Mouse (Mus musculus) limb, embryonic 14.5 days (tissue): ENCODE measurements around the gene Ptprn2. TPM values are rescaled to one million over a fixed set of nuclear protein-coding genes. Genes with fewer than 3 reads are reported as not detected.

Experiments used
- ATAC-seq: fragments of 200-750 bp; cut with Nextera tagmentation; 2 replicates; pipeline ENCODE4 v1.8.0; 2017; ENCODE audit warnings: low read depth, moderate number of reproducible peaks, moderate TSS enrichment; ENCODE audit not compliant: low FRiP score
- DNase-seq: peaks from one replicate; pipeline ENCODE4 v3.0.0-alpha.2; 2015; ENCODE audit warnings: low spot score
- H3K27ac ChIP-seq: fragments of 300-500 bp; sonication (generic); replicated peaks from 2 replicates; pipeline ENCODE4 v1.5.1; 2014; ENCODE audit warnings: low read depth, mild to moderate bottlenecking, low read length, moderate library complexity, mixed read lengths
- H3K27me3 ChIP-seq: fragments of 300-500 bp; sonication (generic); 2 replicates; pipeline ENCODE4 v1.6.1; 2014; ENCODE audit warnings: low read length, mixed read lengths; ENCODE audit not compliant: control insufficient read depth, insufficient read depth
- H3K36me3 ChIP-seq: fragments of 300-500 bp; sonication (generic); 2 replicates; pipeline ENCODE4 v1.6.1; 2014; ENCODE audit warnings: mild to moderate bottlenecking, low read length, moderate library complexity, mixed read lengths; ENCODE audit not compliant: control insufficient read depth, insufficient read depth
- H3K4me1 ChIP-seq: fragments of 300-500 bp; sonication (generic); 2 replicates; pipeline ENCODE4 v1.6.1; 2014; ENCODE audit warnings: antibody characterized with exemption, low read length, mixed read lengths; ENCODE audit not compliant: control insufficient read depth, insufficient read depth
- H3K4me2 ChIP-seq: fragments of 300-500 bp; sonication (generic); replicated peaks from 2 replicates; pipeline ENCODE4 v1.6.1; 2014; ENCODE audit warnings: low read depth, mild to moderate bottlenecking, low read length, moderate library complexity; ENCODE audit not compliant: severe bottlenecking
- H3K4me3 ChIP-seq: fragments of 300-500 bp; sonication (generic); replicated peaks from 2 replicates; pipeline ENCODE4 v1.5.1; 2014; ENCODE audit warnings: low read length
- H3K9ac ChIP-seq: fragments of 300-500 bp; sonication (generic); 2 replicates; pipeline ENCODE4 v1.6.1; 2014; ENCODE audit warnings: mild to moderate bottlenecking, low read depth, low read length, moderate library complexity; ENCODE audit not compliant: severe bottlenecking
- H3K9me3 ChIP-seq: fragments of 300-500 bp; sonication (generic); 2 replicates; pipeline ENCODE4 v1.6.1; 2016; ENCODE audit warnings: low read length; ENCODE audit not compliant: control insufficient read depth
- POLR2A ChIP-seq: fragments of 200-500 bp; IDR thresholded peaks from 2 replicates; pipeline ENCODE4 v1.8.0; 2012; ENCODE audit warnings: inconsistent platforms, mild to moderate bottlenecking, moderate library complexity, borderline replicate concordance; ENCODE audit not compliant: insufficient read depth, insufficient read length; ENCODE audit errors: extremely low read depth
- WGBS: fragments of 180-500 bp; shearing (Covaris S2); extraction: QIAGEN DNeasy Blood & Tissue Kit; methylation state at CpG from one replicate; pipeline ENCODE4 v1.1.7; 2014; 5-methylcytosine and 5-hydroxymethylcytosine counted together
- polyA plus RNA-seq, 2 experiments: library from polyadenylated mRNA; depleted of rRNA in 1 of 2; stranded (reverse) in 1 of 2; unstranded in 1 of 2; fragments of >200 nt; fragmentation: Nextera tagmentation in 1 of 2; extraction: Ambion mirVana in 1 of 2; gene quantifications; 2 replicates each; pipeline versions ENCODE4 v1.2.1 to v1.2.3; 2012 to 2014

Ptprn2 gene
- polyA plus RNA-seq, 2 experiments = 0.08 to 0.65 TPM

- H3K4me3 ChIP-seq = no peak overlapping the region
- H3K36me3 ChIP-seq = peaks cover 33% of the 10 kb centered on the region
- no peaks in the 10 kb centered on the region for H3K4me1 ChIP-seq
- no peak for ATAC-seq
- TF ChIP-seq POLR2A = no peak
- DNase-seq = no peak
- no peaks in the 10 kb centered on the region for H3K9me3 ChIP-seq
- no peak overlapping the region for H3K9ac ChIP-seq
- no peaks in the 10 kb centered on the region for H3K27me3 ChIP-seq
- no peak overlapping the region for H3K27ac ChIP-seq
- no peak overlapping the region for H3K4me2 ChIP-seq
- WGBS = 91% methylated on average over 6 of the region's 6 CpGs
These were observed 25.0 kb upstream of the Ptprn2 start for GRCm38 (mm10) chr12:116460379-116461065.

GRCm38 (mm10) chr12:116467030-116467429, 18.5 kb upstream of the Ptprn2 start:
- peaks cover 7% of the 10 kb centered on the region; the same call in 1 of the 2 replicates for H3K36me3 ChIP-seq
- H3K4me2 ChIP-seq = no peak overlapping the region
- no peak overlapping the region for H3K4me3 ChIP-seq
- DNase-seq (no peak), ATAC-seq (no peak)
- WGBS = 94% methylated on average over 5 of the region's 5 CpGs
- TF ChIP-seq POLR2A = no peak
- no peak overlapping the region for H3K9ac ChIP-seq
- no peaks in the 10 kb centered on the region for H3K9me3 ChIP-seq
- no peaks in the 10 kb centered on the region for H3K4me1 ChIP-seq
- H3K27me3 ChIP-seq = no peaks in the 10 kb centered on the region
- no peak overlapping the region for H3K27ac ChIP-seq

GRCm38 (mm10) chr12:116468348-116468747, 17.2 kb upstream of the Ptprn2 start:
- 88% methylated on average over 1 of the region's 1 CpGs for WGBS
- ATAC-seq = no peak
- Histone ChIP-seq H3K4me2 (no peak overlapping the region), H3K4me3 (no peak overlapping the region), H3K27me3 (no peaks in the 10 kb centered on the region), H3K9me3 (no peaks in the 10 kb centered on the region), H3K4me1 (no peaks in the 10 kb centered on the region), H3K9ac (no peak overlapping the region), H3K36me3 (0 out of 2 replicates have a peak, but pooled peaks cover 4% of the 10 kb centered on the region), H3K27ac (no peak overlapping the region)
- no peak for TF ChIP-seq POLR2A
- no peak for DNase-seq

- no peak for DNase-seq
- no peak for ATAC-seq
- H3K4me3 ChIP-seq = no peak overlapping the region
- no peak overlapping the region for H3K9ac ChIP-seq
- H3K27ac ChIP-seq = no peak overlapping the region
- WGBS = 85% methylated on average over 3 of the region's 3 CpGs
- no peaks in the 10 kb centered on the region for H3K9me3 ChIP-seq
- H3K4me1 ChIP-seq = no peaks in the 10 kb centered on the region
- H3K36me3 ChIP-seq = no peaks in the 10 kb centered on the region
- no peaks in the 10 kb centered on the region for H3K27me3 ChIP-seq
- no peak for TF ChIP-seq POLR2A
- no peak overlapping the region for H3K4me2 ChIP-seq
These were observed 16.4 kb upstream of the Ptprn2 start for GRCm38 (mm10) chr12:116469096-116469495.

GRCm38 (mm10) chr12:116473264-116473663, 12.3 kb upstream of the Ptprn2 start:
- no peaks in the 10 kb centered on the region for H3K9me3 ChIP-seq
- no peak for TF ChIP-seq POLR2A
- no peak overlapping the region for H3K9ac ChIP-seq
- H3K4me2 ChIP-seq = no peak overlapping the region
- H3K36me3 ChIP-seq = no peaks in the 10 kb centered on the region
- WGBS = 77% methylated on average over 2 of the region's 2 CpGs
- no peak for ATAC-seq
- H3K4me3 ChIP-seq = no peak overlapping the region
- H3K4me1 ChIP-seq = no peaks in the 10 kb centered on the region
- DNase-seq = no peak
- no peaks in the 10 kb centered on the region for H3K27me3 ChIP-seq
- no peak overlapping the region for H3K27ac ChIP-seq
